Mouse (Mus musculus): ENCODE data around the gene Cldn34b2. TPM values are rescaled to one million over a fixed set of nuclear protein-coding genes. Genes with fewer than 3 reads are reported as not detected.
"Not testable (repeated sequence)": the region's sequence is repeated elsewhere in the genome, so short reads cannot be mapped to it uniquely, and the experiment has no call there.

Cldn34b2 gene
- polyA plus RNA-seq (2015; fragmentation: Nextera tagmentation; extraction: Ambion mirVana): not detected in 2 replicates

GRCm38 (mm10) chrX:155128312-155128711, at the start of gene Cldn34b2:
Gene Cldn34b2, minus strand, starts transcription at chrX:155128412.
- not testable (repeated sequence) for DNase-seq (ENCODE audit: low spot score)

- no peak for DNase-seq (ENCODE audit: low spot score)
Measured at GRCm38 (mm10) chrX:155177640-155178039, 49.4 kb upstream of the Cldn34b2 start.

DNA sequence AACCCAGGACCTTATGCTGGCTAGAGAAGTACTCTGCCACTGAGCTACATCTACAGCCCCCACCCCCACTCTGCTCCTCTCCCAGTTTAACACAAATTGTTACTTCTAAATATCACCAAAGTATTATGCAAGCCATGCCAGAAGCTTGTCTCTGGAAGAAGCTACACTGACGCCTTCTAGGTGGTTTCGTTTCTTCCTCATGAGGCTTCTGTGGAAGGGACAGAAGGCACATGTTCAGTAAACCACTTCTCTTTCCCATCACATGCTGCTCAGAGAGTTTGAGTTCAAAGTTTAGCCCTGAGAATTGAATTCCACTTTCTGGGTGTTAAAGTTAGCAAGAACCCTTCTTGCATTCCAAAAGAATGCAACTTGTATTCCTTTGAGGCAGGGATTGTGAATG, 49.0 kb upstream of the Cldn34b2 start:
- no peak for DNase-seq (ENCODE audit: low spot score)

- DNase-seq (ENCODE audit: low spot score): no peak
Measured at GRCm38 (mm10) chrX:155175568-155175967, 47.4 kb upstream of the Cldn34b2 start.

GRCm38 (mm10) chrX:155172310-155172709, 44.1 kb upstream of the Cldn34b2 start:
- no peak for DNase-seq (ENCODE audit: low spot score)

DNA sequence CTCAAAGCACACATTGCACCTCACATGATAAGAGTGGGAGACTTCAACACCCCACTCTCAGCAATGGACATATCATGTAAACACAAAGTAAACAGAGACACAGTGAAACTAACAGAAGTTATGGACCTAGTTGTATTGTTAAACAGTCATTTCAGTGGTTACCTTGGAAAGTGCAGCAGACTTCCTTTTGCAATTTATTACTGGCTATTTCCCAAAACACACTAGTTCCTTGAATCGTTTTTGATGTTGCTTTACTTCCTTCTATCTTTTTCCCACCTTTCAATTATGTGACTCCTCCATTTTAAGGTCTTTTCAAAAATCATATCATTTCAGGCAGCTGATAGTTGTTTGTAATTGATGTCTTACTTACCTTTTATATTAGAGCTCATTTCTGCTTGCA, 43.5 kb upstream of the Cldn34b2 start:
- DNase-seq (ENCODE audit: low spot score): no peak

DNA sequence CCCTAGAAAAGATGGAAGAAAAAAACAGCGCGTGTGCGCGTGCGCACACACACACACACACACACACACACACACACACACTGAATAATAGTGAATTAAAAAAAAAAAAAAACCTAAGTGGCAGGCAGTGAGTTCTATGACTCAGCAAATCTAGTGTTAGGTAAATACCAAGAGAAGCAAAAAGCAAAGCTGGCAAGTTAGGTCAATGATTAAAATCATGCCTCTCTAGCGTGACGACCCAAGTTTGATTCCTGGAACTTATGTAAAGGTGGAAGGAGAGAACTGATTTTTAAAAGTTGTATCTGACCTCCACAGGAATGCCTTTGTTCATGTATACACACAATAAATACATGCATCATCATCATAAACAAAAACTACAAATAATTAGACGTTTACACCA, 41.7 kb upstream of the Cldn34b2 start:
- no peak for DNase-seq (ENCODE audit: low spot score)

GRCm38 (mm10) chrX:155167667-155168066, 39.5 kb upstream of the Cldn34b2 start:
- DNase-seq (ENCODE audit: low spot score): no peak

DNA sequence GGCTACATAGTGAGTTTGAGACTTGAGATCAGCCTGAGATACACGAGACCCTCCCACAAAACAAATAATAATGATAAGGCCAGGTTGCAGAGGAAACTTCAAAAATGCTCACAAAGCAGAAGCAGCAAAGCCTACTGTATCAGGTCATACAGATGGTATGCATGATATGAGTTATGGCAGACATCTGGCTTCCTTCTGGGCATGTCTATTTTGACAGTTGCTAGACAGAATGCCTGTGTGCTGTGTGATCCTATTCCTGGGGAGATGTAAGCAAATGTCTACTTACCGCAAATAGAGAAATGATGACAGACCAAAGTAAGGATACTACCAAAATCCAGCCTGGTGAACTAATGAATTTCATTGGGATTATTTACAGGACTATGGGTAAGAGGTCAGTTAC, 38.1 kb upstream of the Cldn34b2 start:
- DNase-seq (ENCODE audit: low spot score): no peak

GRCm38 (mm10) chrX:155163553-155163952, 35.3 kb upstream of the Cldn34b2 start:
- no peak for DNase-seq (ENCODE audit: low spot score)

DNA sequence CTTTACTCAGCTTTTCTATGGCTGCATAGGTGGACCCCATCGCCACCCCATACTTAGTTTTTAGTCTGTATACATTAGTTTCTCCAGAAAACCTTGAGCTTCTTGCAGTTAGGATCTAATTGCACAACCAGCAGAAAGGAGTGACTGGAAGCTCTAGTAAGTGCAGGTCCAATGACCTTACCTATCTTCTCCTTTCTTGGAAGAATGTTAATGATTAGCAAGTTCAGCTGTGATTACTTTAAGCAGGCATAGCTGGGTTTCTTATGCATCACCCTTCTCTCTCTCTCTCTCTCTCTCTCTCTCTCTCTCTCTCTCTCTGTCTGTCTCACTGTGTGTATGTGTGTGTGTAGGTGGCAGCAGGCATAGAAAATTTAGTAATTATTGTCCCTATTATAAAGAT, 23.7 kb upstream of the Cldn34b2 start:
- no peak for DNase-seq (ENCODE audit: low spot score)

GRCm38 (mm10) chrX:155144718-155145117, 16.5 kb upstream of the Cldn34b2 start:
- DNase-seq (ENCODE audit: low spot score): peak; percentile 28

- DNase-seq (ENCODE audit: low spot score): no peak
Measured at GRCm38 (mm10) chrX:155098024-155098423, 30.2 kb downstream of the Cldn34b2 start.

DNA sequence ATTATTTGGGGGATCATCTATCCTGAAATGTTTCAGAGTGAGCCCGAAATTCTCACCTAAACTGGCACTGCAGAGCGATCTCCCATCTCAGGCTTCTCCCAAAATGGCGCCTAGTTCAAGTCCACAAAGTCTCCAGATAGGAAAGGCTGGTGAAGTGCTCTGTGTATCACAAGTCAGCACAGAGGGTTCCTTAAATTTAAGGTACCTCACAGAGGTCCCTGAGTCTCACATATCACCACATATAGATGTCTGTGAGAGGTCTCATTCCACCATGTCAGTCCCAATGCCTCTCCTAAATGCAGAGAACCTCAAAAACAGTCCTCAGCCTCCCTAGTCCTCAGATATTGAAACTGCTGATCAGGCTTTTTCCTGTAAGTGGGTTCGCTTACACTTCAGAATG, 34.6 kb downstream of the Cldn34b2 start, which contains the start of gene Magea2:
TSS of gene Magea2 (minus strand) at position 101 of the 400 bp plus-strand sequence.
- not testable (repeated sequence) for DNase-seq (ENCODE audit: low spot score)

GRCm38 (mm10) chrX:155089693-155090092, 38.5 kb downstream of the Cldn34b2 start, which contains the start of gene Magea1:
Gene Magea1, minus strand, starts transcription at chrX:155089793.
- not testable (repeated sequence) for DNase-seq (ENCODE audit: low spot score)

Other genes with a start within 250 kb of the Cldn34b2 start
- not detected in 2 replicates for gene Cldn34b1, start 238.1 kb downstream of the Cldn34b2 start, polyA plus RNA-seq (2015; fragmentation: Nextera tagmentation; extraction: Ambion mirVana)
- gene Magea6, start 192.4 kb downstream of the Cldn34b2 start, polyA plus RNA-seq (2015; fragmentation: Nextera tagmentation; extraction: Ambion mirVana): not detected in 2 replicates
- gene Magea3, start 178.9 kb downstream of the Cldn34b2 start, polyA plus RNA-seq (2015; fragmentation: Nextera tagmentation; extraction: Ambion mirVana): not detected in 2 replicates
- gene Magea8, start 132.6 kb downstream of the Cldn34b2 start, polyA plus RNA-seq (2015; fragmentation: Nextera tagmentation; extraction: Ambion mirVana): not detected in 2 replicates
- gene Magea5, start 65.3 kb downstream of the Cldn34b2 start, polyA plus RNA-seq (2015; fragmentation: Nextera tagmentation; extraction: Ambion mirVana): not detected in 2 replicates
- not detected in 2 replicates for gene Magea1, start 38.6 kb downstream of the Cldn34b2 start, polyA plus RNA-seq (2015; fragmentation: Nextera tagmentation; extraction: Ambion mirVana)
- not detected in 2 replicates for gene Magea2, start 34.7 kb downstream of the Cldn34b2 start, polyA plus RNA-seq (2015; fragmentation: Nextera tagmentation; extraction: Ambion mirVana)
- gene Sat1, start 88.0 kb upstream of the Cldn34b2 start, polyA plus RNA-seq (2015; fragmentation: Nextera tagmentation; extraction: Ambion mirVana): 212 and 244 TPM in 2 replicates
- 40.7 and 42.9 TPM in 2 replicates for gene Acot9, start 134.0 kb upstream of the Cldn34b2 start, polyA plus RNA-seq (2015; fragmentation: Nextera tagmentation; extraction: Ambion mirVana)
- gene Prdx4, start 212.3 kb upstream of the Cldn34b2 start, polyA plus RNA-seq (2015; fragmentation: Nextera tagmentation; extraction: Ambion mirVana): 83.4 and 93.1 TPM in 2 replicates